Mouse (Mus musculus) sigmoid colon, adult 10 weeks (tissue): ENCODE data around the gene Arpc3. TPM values are rescaled to one million over a fixed set of nuclear protein-coding genes. Genes with fewer than 3 reads are reported as not detected.

Experiments used
- polyA plus RNA-seq: library from polyadenylated mRNA; stranded (reverse); fragments of 350-450 nt; fragmentation: Illumina TruSeq; extraction: RNeasy Lipid Tissue Mini Kit (QIAGEN cat#74804); gene quantifications from one replicate; pipeline ENCODE4 v1.2.3, GENCODE M21; 2014; ENCODE audit warnings: low read depth, low replicate concordance

Arpc3 gene
- polyA plus RNA-seq, result 230 TPM

DNA sequence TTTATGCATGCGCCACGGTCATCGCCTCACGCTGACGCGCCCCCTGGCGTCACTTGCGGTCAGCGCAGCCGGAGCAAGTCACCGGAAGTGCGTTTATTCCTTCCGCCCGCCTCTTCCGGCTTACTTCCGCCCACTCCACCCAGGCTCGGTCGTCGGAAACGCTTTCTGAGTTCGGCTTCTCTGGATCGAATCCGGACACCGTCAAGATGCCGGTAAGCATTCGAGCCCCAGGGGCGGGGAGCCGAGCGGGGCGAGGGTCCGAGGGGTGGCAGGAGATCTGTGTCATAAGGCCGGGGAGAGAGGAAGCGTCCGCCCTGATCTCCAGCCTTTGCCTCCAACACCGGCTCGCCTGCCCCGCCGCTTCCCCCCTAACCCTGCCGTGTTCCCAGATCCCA lies at the start of gene Arpc3:
TSS of gene Arpc3 (plus strand) at position 93 of the 395 bp plus-strand sequence.

GRCm38 (mm10) chr5:122353807-122354491 lies 37.7 kb upstream of the Arpc3 start, which contains the start of the genes Rad9b and Vps29:
Rad9b (minus strand) TSS chr5:122354233.
Vps29 (plus strand) TSS chr5:122354369.

DNA sequence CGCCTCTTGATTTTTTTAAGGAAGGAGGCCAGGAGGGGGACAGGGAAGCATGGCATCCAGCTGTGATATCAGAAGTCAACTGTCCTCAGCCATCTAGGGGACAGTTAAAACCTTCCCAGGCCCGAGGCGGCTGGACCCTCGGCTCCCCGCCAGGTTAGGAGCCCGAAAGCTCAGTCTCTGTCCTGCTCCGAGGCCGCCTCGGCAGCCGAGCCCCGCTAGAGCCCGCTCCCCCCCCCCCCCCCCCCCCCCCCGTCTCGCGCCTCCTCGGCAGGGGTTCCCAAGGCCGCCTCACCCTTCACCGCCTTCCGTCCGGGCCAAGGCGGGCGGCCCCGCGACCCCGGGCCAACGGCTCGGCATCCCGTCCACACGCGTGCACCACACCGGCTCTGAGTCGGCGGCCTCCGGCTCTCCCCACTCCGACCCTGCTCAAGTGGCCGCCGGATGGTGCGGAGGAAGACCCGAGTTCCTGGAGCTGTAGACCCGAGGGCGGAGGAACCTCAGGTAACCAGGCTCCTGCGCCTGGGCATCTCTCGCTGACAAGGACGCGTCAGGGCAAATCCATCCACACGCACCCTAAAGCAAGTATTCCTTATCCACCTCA lies 20.0 kb upstream of the Arpc3 start, which contains the start of gene Gpn3:
TSS of gene Gpn3 (plus strand) at position 286 of the 601 bp plus-strand sequence.

GRCm38 (mm10) chr5:122372192-122372769 lies 19.4 kb upstream of the Arpc3 start, which contains the start of gene Fam216a:
Fam216a (minus strand) TSS chr5:122372364.

DNA sequence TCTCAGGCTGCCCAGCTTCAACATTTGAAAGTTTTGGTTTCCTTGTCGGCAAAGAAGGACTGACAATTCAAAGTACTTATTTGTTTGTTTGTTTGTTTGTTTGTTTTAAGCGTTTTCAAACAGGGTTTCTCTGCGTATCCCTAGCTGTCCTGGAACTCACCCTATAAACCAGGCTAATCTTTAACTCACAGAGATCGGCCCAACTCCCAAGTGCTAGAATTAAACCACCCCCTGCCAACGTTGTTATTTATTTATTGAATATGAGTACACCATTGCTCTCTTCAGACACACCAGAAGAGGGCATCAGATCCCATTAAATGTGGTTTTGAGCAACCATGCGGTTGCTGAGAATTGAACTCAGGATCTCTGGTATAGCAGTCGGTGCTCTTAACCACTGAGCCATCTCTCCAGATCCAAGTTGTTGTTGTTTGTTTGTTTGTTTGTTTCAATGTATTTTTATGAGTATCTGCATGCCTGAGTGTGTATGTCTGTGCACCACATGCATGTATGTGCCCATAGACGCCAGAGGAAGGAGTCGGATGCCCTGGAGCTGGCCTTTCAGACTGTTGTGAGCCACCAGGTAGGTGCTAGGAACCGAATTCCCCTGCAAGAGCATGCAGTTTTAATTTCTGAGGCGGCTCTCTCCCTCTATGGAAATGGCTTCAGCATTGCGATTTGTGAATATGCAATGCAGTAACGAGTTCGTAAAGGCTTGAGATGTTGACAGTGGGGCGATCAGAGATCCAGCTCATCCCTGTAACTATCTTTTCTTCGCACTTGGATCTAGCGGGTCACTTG lies 29.8 kb downstream of the Arpc3 start, which contains the start of gene Anapc7:
TSS of gene Anapc7 (plus strand) at position 423 of the 798 bp plus-strand sequence.

Other genes starting within 250 kb of the Arpc3 start
- gene Ppp1cc, start 233.6 kb upstream of the Arpc3 start, polyA plus RNA-seq, result 357 TPM
- gene Hvcn1, start 185.1 kb upstream of the Arpc3 start, polyA plus RNA-seq, result 0.79 TPM
- gene Tctn1, start 127.4 kb upstream of the Arpc3 start, polyA plus RNA-seq, result 2.3 TPM
- gene Pptc7, start 107.5 kb upstream of the Arpc3 start, polyA plus RNA-seq, result 52.6 TPM
- 9.1 TPM for gene Rad9b, start 37.6 kb upstream of the Arpc3 start, polyA plus RNA-seq
- 129 TPM for gene Vps29, start 37.5 kb upstream of the Arpc3 start, polyA plus RNA-seq
- 21.3 TPM for gene Gpn3, start 20.0 kb upstream of the Arpc3 start, polyA plus RNA-seq
- 3.8 TPM for gene Fam216a, start 19.5 kb upstream of the Arpc3 start, polyA plus RNA-seq
- 6.6 TPM for gene Anapc7, start 29.8 kb downstream of the Arpc3 start, polyA plus RNA-seq
- 193 TPM for gene Atp2a2, start 110.3 kb downstream of the Arpc3 start, polyA plus RNA-seq
- gene Ift81, start 222.6 kb downstream of the Arpc3 start, polyA plus RNA-seq, result 17.9 TPM